Mouse (Mus musculus) layer of hippocampus, postnatal 36 days (tissue): Measurements from ENCODE around the gene Sbno2. TPM values are rescaled to one million over a fixed set of nuclear protein-coding genes. Genes with fewer than 3 reads are reported as not detected.

Experiments used
- DNase-seq, 2 experiments: peaks; one replicate each; pipeline ENCODE4 v3.0.0; 2022
- total RNA-seq, 2 experiments: library from RNA; stranded (reverse); gene quantifications; 2 replicates each; pipeline ENCODE4 v1.2.3; 2021

Sbno2 gene
- total RNA-seq, 2 experiments from 2014 or later = 17.2 to 20.7 TPM

DNA sequence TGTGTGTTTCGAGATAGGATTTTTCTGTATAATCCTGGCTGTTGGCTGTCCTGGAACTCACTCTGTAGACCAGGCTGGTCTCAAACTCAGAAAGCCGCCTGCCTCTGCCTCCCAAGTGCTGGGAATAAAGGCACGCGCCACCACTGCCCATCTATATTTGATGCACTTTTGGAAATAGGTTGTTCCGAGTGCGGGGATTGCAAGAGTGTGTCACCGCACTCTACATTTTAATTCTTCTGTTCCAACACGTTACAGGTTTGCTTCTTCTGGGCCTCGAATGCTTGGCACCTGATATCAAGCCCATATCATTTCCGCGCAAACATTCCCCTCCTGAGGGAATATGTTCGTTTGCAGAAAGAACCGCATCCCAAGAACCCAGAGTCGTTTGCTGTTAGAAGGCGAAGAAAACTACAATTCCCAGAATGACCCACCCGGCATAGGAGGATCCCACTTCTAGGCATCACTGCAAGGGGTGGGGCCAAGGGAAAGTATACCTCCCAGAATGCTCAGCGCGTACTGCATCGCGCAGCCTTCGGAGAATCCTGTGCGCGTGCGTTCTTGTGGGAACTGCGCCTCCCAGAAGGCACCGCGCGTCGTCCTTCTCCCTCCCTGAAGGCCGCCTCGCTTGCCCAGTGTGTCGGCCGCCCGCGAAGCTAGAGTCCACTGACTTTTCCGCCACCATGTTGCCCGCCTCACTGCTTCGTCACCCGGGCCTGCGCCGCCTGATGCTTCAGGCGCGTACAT, 36.6 kb upstream of the Sbno2 start:
- DNase-seq = peak; percentile 92 to 93

DNA sequence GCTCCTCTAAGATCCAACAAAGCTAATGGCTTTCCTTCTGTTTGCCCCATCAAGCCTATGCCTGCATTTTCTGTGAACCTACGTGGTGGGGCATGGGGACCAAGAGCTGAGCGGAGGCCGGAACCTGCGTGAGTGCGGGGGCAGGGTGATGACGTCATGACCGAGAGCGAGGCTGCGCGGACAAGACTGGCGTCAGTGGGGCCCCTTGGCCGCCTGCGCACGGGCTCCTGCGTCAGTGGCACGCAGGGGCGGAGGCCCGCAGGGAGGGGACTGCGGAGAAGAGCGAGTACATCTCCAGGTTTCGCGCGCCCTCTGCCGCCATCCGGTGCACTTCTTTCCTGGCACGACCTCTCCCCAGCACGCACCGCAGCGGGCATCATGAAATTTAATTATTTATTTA, 35.9 kb upstream of the Sbno2 start:
- DNase-seq = peak; percentile 97 to 98

DNA sequence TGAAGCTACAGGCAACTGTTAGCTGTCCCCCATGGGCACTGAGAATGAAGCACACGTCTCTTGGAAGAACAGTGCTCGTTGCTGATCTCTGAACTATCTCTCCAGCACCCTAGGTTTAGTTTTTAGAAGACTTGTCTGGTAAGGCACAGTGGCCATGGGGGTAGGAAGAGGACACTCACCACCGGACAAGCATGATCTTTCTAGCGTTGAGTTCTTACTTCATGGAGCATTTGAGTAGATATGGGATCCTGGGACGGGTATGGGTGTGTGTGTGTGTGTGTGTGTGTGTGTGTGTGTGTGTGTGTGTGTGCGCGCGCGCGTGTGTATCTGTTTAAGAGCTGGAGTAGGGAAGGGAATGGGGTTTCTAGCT, 35.3 kb upstream of the Sbno2 start, which contains the start of gene Cbarp:
Cbarp (minus strand) TSS at position 170 of the 370 bp plus-strand sequence.
- DNase-seq = no peak

DNA sequence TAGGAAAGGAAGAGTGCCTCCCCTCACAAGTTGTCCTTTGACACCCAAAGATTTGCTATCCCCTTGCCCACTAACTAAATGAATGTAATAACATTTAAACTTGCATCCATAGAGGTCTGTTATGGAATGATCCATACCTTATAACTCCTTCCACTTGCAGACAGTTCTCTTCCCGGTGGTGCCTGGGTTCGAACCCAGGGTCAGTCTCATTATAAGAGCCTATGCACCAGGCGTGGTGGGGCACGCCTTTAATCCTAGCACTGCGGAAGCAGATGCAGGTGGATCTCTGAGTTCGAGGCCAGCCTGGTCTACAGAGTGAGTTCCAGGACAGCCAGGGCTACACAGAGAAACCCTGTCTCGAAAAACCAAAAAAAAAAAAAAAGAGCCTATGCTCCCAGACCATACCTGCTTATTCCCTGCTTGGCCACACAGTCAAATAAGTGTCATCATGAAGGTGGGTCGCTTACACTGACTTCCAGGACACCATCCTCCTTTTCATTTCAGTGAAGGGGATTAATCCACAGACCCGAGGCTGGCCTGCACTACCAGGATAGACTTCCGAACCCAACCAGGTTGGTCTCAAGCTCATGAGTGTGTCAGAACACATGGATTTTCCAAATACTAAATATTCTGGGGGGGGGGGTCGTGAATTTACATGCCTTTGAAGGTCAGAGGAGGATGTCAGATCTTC, 34.7 kb upstream of the Sbno2 start:
- DNase-seq = peak in 1 of 2 experiments; percentile 0

DNA sequence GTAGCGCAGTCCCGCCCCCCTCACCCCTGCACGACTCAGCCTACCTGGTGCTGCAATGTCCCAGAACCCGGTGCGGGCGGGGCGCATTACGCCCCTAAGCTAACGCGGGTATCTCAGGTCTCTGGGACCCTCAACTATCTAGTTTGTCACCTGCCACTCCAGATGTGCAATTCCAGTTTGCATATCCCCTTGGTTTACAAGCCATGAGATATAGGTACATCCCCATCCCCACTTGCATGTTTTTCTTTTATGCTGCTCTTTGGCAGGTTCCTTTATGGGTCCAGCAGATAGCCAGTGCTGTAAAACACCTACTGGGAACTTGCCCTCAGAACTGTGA, 34.0 kb upstream of the Sbno2 start:
- DNase-seq = no peak

DNA sequence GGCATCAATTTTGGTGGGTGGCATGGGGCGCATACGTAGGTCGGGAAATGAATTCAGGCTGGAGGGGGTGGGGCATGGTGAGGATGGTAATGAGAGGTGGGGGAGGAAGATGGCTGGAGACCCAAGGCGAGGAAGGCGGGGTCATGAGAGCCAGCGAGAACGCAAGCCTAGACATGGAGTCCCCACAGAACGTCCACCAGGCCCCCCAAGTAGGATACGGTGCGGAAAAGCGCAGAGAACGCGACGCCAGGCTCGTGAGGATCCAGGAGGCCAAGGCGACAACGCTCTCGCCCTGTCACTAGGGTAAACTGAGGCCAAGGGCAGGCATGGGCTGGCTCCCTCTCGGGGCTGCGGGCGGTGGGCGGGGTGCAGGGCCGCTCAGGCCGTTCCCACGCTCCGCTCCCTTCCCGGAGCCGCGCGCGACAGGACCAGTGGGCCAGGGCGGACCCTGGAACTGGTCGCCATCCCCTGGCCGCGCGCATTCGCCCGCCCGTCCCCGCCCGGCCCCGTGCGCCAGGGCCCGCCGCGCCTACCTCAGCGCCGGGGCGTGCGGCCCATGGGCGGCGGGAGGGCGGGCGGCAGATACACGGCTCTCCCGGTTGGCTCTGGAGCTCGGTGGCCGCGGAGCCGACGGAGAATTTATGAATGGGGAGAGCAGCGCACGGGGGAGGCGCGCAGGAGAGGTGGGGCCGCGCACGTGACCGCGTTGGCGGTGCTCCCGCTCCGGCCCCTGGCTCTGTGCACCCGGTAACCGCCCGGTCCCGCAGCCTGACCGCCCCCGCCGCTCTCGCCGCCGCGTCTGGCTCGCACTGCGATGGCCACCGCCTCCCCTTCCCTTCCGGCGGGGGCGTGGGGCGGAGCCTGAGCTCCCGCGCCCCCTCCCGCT, 33.4 kb upstream of the Sbno2 start, which contains the start of gene Atp5d:
Atp5d (plus strand) TSS at position 80 of the 886 bp plus-strand sequence.
- peak; percentile 75 to 77 for DNase-seq

DNA sequence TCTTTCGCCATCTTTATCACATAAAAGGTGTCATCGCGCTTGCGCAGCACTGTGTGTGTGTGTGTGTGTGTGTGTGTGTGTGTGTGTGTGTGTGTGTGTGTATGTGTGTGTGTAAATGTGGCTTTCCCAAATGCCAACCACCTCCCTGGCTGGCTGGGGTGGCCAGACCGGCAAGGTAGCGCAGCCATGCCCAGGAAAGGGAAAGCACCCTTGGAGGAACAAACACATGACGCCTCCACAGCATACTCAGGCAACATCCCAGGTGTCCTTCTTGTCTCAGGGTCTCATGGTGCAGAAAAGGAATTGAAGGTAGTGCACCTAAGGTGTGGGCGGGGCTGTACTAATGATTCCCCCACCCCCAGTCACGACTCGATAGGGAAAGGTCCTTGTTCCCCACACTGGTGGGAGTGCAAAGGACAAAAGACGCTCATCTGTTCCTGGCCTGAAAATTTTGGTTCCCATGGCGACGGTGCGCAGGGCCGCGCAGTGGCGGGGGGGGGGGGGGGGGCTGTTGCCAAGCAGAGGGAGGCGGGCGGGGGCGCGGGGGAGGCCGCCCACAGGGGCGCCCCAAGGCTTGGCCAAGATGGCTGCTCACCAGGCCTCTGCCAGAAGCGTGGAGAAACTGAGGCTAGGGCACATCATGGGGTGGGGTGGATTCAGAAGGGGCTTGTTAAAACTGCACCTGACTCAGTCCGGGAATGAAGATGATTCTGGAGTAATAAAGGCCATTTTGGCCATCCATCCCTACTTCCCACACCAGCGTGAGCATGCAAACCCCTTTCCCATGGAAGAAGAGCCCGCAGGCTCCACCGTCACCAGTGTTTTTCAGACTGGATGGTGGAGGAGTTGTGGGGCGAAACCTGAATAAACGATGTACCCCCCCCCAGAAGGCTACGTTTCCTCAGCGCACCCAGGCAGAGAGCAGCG, 32.5 kb upstream of the Sbno2 start:
- peak; percentile 58 to 64 for DNase-seq

DNA sequence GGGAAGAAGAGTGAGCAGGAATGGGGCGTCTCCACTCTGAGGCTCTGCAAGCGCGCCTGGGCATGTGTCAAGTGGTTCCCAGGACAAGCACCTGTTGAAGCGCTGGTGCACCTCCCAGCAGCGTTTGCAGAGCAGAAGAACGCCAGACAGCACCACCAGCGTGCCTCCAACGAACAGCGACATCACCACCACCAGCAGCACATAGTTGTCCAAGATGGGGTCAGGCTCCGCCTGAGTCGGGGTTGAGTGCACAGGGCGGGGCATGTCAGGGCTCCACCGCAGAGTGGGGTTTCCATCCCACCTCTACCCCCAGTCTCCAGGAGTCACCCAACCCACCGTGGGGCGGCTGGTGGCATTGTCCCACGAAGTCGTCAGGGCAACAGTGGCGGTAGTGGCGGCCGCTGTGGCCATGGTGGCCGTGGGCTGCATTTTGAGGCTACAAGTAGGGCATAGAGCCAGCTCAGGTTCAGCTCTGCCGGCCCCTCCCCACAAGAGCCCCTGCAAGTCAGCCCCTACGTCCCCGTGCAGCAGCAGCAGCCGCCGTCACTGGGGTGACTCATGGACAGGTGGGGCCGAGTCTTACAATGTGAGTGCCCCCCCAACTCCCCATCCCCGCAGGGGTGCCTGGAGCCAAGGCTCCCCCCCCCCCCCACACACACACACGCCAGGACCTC, 31.7 kb upstream of the Sbno2 start:
- DNase-seq = no peak

DNA sequence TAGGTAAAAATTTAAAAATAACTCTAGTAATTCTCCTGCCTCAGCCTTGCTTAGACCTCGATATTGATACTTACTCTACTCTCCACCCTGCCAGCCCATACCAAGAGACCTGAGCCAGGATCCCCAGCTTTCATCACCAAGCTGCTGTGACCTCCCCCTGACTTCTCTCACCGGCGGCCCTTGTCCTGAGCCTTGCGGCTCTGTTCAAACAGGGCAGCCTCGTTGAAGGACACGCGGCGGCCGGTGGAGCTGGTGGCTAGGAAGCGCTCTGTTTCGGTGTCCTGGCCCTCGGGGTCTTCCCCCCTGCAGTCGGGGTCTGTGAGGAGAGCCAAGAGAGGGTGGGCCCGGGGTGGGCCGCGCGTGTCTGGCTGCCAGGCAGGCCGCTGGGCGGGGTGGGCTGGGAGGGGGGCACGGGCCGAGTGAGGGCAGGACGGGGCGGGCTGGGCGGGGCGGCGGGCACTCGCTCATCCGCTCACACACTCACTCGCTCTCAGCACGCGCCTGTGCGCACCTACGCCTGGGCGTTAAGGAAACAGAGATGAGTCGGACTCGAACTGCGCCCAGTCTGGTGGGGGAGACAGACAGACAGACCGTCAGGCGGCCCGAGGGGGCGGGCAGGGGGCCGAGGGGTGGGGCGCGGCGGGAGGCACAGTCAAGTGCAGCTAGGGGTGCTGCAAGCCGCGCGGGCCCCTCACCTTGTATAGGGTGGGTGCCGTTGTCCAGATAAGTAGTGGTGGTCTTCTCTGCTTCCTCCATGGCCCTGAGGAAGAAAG, 31.0 kb upstream of the Sbno2 start:
- no peak for DNase-seq

DNA sequence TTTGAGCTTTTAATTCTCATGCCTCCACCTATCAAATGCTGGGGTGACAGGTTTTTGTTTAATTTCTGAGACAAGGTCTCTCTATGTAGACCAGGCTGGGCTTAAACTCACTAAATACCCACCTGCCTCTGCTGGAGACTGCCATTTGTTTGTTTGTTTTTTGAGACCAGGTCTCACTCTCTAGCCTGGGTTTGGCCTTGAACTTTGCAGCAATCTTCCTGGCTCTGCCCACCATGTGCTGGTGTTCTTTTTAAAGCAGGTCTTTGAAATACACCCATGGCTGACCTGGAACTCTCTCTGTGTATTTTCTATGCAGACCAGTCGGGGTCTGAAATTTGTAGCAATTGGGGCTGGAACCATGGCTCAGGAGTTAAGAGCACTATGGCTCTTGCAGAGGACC, 30.3 kb upstream of the Sbno2 start:
- no peak for DNase-seq

DNA sequence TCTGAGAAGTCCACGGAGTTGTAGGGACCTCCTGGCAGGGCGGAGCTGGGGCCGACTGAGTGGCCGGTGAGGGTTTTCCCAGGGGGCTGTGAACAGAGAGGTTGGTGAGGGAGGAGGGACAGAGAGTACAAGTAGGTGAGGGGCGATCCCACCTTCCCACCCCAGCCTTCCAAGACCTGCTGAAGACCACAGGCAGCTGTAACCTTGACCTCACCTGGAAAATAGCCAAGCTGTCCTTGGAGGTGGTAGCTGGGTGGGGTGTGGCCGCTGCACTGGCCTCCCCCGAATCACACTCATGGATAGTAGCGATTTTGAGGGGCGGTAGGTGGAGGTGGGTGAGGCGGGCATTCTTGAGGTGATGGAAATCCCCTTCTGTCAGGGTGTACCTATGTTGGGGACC, 29.8 kb upstream of the Sbno2 start:
- DNase-seq = no peak

DNA sequence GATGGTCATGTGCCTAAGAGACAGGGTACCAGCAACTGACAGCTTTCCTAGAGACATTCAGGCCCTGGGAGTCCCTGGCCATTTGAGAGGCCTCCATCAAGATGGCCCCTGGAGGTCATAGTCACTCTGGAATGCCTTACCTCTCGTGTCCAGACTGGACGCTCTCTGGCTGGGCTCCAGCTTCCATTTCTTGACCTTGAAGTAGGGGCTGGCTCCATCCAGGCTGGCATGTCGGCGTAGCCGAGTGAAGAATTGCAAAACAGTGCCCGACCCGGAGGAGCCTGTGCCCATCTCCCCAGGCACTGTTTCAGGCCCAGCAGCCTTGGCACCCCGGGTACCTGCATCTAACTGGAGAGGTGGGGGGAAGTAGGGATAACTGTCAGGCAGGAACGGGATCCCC, 29.1 kb upstream of the Sbno2 start:
- DNase-seq = no peak

DNA sequence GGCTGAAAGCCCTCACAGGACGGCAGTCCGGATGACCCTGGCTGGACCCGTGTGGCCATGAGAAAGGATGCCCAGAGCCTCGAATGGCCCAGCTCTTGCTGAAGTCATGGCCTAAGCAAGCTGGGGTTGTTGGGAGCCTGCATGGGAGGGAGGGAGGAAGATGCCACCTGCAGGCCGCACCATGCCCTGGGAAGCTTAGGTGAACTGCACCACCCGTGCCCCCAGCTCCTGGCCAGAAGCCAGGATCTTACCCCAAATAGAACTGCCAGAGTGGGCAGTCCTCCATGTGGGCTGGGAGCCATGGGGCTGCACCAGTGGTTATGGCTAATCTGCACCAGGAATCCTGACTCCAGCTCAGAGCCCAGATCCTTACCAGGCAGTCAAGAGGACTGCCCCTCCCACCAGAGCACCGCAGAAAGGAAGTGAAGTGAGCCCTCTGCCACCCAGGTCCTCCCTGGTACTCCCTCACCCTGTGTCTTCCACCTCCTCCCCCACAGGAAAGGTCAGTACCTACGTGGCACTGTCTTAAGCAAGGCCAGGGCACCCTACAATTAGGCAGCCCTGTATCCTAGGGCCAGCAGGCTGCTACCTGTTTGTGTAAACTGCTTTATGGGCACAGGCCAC, 28.0 kb upstream of the Sbno2 start:
- DNase-seq = peak in 1 of 2 experiments; percentile 43

DNA sequence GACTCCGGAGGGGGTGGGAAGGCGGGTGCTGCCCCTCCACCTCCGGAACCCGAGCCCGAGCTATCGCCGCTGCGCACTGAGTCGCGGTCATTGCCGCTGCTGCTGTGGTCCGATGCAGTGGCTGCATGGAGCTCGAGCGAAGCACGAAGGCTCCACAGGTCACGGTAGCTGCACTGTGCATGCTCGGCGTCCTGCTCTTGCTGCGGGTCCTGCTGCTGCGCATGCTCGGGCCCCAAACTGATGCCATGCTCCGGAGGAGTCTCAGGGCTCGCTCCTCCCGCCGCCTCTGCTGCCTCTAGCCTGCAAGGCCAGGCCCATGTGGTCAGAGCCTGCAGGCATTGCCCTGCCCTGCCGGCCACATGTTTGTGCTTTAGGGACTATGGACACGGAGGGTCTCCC, 26.6 kb upstream of the Sbno2 start:
- DNase-seq = peak in 1 of 2 experiments; percentile 46

DNA sequence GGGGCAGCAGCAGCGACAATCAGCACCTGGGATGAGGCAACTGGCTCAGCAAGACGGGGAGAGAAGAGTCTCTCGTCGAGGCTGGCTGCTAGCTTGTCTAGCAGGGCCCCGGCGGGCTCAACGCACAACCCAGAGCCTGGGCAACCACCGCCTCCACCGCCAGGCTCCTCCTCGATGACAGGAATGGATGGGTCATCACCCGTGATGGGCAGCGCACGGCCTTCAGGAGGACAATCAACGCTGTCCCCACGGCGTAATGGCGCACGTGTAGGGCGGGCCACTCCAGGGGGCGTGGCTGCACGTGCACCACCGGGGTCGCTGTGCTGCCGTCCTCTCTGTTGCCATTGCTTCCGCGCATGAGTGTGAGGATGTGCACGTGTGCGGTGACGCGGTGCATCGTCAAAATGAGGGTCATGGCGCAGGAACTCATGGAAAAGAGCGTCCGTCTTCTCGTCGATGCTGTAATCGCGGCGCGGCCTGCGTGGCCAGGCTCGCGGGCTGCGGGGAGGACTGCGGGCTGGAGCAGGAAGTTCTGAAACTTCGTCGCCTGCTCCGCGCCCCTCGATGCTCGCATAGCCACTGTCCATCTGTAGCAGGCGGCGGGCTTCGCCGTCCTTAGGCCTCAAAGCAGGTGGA, 26.1 kb upstream of the Sbno2 start:
- DNase-seq = peak in 1 of 2 experiments; percentile 51

DNA sequence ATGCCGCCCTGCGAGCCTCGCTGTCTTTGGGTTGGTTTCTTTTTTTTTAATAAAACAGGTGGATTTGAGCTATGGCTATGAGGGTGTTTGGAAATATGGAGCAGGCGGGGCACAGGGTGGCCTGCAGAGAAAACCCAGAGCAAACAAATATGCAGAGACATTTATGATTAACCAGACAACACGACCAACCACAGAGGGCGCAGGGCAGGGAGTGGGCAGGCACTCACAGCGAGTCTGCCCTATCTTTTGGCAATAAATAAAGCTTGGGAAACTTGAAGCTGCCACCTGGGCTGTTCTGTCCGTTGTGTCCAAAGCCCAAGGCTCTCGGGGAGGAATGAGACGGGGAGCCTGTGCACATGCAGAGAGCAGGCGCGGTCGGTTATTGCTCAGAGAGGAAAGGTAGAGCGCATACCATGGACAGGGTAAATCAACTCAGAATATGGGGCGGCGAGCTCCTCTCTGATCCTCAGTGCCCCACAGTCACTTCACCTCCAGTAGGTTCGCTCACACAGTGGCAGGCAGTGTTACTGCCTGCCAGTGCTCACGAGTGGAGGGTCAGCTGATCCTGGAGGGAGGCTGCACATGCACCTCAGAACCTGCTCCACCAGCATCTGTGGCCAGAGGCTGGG, 25.1 kb upstream of the Sbno2 start:
- DNase-seq = peak in 1 of 2 experiments; percentile 18

DNA sequence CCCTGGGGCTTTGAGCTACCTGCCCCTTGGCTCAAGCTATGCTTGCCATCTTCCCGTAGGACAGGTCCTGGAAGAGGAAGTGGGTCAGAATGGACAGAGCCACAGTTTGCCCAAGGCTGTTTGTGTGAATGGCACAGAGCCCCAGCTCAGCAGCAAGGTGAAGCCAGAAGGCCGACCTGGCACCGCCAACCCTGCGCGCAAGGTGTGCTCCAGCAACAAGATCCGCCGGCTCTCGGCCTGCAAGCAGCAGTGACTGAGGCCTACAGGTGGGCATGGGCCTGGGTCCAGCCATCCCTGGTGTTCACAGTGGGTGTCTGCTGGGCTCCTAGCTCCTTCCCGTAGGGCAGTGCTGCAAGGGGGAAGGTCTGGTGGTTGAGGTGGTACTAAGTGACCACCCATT, 24.5 kb upstream of the Sbno2 start:
- no peak for DNase-seq

DNA sequence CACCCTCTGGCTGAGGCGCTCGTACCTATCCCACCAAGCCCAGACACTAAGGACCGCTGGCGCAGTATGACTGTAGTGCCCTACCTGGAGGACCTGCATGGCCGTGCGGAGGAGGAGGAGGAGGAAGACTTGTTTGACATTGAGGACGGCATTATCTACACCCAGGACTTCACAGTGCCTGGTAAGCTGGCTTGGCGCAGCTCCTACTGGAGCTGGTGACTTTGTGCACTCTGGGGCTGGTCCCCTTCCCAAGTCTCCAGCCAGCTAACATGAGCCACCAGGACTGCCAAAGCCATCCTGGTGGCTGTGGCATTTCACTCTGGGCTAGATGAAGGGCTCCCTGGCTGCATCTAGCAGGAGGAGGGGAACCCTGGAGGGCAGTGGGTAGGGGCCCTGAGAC, 22.5 kb upstream of the Sbno2 start:
- no peak for DNase-seq

DNA sequence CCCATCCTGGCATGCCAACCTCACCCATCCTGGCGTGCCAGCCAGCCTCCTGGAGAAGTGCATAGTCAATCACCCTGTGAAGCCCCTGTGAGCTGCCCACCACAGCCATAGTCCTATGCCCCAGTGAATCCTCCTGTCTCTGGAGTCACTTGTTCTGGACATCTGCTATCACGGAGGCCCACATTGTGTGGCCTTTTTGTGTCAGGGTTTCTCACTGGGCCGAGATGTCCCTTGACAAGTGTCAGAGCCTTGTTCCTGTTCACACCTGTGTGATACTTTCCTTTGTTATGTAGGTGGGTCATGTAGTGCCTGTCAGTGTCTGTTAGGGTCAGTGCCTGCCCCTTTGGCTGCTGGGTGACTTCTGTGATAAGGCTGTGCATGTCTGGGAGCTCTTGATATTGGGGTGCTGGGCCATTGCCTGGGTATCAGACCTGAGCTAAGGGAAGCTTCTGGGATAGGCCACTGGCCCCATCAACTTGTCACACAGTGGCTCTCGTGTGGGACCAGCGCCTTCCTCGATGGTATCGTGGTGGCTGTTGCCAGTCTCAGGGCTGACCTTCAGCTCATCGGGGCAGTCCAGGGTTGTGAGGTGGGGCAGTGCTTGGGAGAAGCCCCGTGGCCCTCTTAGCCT, 18.7 kb upstream of the Sbno2 start:
- no peak for DNase-seq
